Mouse (Mus musculus) liver, postnatal 0 days (tissue): ENCODE data around the gene Med26.

Experiments
- CTCF ChIP-seq: sonication (generic); IDR thresholded peaks from 2 replicates; pipeline ENCODE4 v1.5.1; 2016; ENCODE audit warnings: antibody characterized with exemption, low read depth
- EP300 ChIP-seq: IDR thresholded peaks from 2 replicates; pipeline ENCODE4 v1.6.1; 2016; ENCODE audit warnings: antibody characterized with exemption, low read depth, mild to moderate bottlenecking

GRCm38 (mm10) chr8:72517421-72517988, 30.6 kb downstream of the Med26 start:
- TF ChIP-seq CTCF = no peak
- TF ChIP-seq EP300 = no peak
